Mouse (Mus musculus) layer of hippocampus, adult 11-12 months (tissue): ENCODE results near the gene Nmd3.

ENCODE experiments used
- DNase-seq: peaks from one replicate; pipeline ENCODE4 v3.0.0; 2022; ENCODE audit warnings: low spot score

Gene Nmd3

GRCm38 (mm10) chr3:69763630-69764565 is 42.1 kb downstream of the Nmd3 start:
- no peak for DNase-seq

GRCm38 (mm10) chr3:69765206-69765605 is 43.4 kb downstream of the Nmd3 start:
- no peak for DNase-seq

DNA sequence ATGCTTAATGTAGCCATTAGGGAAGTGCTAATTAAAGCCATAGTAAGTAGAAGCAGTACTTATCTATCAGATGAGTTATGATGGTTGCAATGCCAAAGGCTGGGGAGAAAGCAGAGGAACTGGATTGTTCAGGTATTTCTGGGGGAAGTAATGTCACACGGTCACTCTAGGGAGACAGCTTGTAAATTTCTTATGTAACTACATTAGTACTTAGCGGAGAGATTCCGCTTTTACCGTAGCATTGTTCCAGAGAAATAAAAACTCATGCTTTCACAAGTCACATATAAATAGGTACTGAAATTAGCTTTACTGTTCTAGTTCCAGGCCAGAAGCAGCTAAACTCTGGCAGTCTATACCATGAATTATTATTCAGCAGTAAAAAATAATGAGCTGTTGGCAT is 47.4 kb downstream of the Nmd3 start:
- DNase-seq, result no peak

DNA sequence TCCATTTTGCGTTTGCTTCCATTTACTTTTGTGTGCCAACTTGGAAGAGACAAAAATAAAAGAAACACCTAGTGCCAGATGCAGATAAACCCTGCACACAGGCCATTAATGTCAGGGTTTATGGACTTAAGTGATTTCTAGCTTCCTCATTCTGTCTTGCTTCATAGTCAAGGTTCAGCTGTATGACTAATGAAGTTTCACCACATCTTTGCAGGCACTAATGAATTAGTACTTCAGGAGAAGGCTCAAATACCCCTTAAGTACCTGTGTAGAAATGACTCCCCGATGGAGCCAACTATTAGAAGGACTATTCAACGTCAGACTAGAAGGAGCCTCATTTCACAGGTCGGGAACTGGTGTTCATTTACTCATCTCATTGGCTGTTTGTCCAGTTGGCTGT is 51.6 kb downstream of the Nmd3 start:
- no peak for DNase-seq

DNA sequence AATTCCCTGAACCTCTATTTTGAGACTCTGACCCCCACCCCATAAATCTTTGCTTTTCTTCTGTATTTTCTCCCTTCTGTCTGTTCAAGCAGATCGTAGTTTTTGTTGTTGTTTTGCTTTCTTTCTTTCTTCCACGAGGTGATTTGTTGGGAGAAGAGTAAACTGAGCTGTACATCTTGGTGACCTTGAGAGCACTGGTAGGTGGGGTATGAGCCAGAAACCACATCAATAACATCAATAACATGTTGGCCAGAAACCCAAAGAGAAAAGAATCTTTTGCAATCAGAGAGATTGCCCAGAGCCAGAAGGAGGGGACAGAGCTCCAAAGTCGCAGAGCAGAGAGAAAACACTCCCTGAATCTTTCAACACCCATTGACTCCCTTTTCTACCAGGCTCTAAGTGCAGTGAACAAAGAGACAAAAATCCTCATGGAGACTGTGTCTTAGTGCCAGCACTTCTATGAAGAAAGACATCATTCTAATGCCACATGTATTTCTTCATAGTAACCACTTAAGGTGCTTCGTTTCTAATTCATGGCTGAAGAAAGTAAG is 57.5 kb downstream of the Nmd3 start:
- no peak for DNase-seq

DNA sequence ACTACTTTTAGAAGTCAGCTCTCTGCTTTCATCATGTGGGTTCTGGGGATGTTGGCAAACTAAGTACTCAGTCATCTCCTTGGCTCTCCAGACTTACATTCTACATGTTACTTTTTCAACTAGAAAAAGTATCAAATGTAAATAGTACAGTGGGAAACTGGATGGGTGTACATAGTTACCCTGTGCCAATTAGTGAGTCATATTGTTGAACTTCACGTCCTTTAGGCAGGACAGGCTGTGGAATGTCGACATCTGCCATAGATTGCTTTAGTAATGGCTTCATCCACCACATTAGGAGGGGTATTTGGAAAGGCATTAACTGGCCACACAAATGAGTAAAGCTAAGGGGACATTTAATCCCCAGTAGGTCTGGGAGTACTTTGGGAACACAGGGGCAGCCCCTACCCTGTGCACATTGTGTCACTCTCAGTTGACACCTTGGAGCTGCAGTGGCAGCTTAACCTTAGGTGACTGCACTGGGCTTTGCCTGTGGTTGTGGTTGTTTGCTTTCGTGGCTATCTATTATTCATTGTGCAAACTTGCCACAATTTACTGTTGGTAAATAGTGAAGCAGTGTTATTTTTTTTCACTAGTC is 71.1 kb downstream of the Nmd3 start:
- no peak for DNase-seq

GRCm38 (mm10) chr3:69797533-69797932 is 75.7 kb downstream of the Nmd3 start:
- no peak for DNase-seq

GRCm38 (mm10) chr3:69797969-69798368 is 76.2 kb downstream of the Nmd3 start:
- DNase-seq, result no peak

DNA sequence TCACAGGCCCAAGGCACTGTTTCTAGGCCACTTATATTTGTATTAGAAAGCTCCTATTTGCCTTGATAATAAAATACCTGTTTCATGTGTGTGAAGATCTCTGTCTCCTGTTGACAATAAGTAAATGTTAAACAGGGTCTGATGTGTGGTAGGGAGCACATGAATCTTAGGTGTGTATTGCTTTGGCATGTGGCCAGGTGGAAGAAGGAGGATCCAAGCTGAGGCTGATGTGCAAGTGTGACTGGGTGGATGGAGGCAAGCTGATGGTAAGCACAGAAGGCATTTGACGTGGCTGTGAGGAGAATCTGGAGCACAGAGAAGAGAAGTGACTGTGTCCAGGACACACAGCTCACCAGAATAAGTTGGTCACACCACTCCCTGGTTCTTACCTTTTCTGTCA is 77.3 kb downstream of the Nmd3 start:
- no peak for DNase-seq

DNA sequence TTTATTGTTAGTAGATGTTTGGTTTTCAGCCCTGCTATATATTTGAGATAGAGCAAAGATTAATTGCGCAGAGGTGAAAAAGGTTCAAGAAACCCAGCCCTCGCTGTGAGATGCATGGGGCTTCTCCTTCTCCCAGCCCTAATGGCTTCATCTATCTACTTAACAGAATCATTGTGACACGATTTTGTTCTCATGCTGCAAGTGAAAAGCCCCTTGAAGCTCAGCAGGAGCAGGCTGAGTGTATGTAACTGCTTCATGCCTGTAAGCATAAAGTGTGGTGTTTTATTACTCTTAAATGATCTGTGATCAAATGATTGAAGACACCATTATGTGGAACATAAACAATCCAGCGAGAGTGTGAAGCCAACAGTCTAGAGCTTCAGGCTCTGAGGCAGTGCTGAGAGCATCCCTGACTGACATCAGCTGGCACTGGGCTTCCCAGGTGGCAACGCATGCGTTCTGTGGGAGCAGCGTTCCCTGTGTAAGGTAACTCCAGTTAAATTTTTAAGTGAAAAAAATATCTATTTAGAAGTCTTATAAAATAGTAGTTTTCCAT is 79.1 kb downstream of the Nmd3 start:
- DNase-seq, result no peak

- no peak for DNase-seq
Measured at GRCm38 (mm10) chr3:69803137-69803536, 81.4 kb downstream of the Nmd3 start.
